Mouse (Mus musculus): ENCODE measurements at regions not wholly inside any gene's neighbourhood (a gene's known extent, or its start where the extent isn't known, plus 50 kb on each side); places are given as distances from the start of the nearest gene placed in this dataset.
"Not testable (repeated sequence)": the region's sequence is repeated elsewhere in the genome, so short reads cannot be mapped to it uniquely, and the experiment has no call there.

DNA sequence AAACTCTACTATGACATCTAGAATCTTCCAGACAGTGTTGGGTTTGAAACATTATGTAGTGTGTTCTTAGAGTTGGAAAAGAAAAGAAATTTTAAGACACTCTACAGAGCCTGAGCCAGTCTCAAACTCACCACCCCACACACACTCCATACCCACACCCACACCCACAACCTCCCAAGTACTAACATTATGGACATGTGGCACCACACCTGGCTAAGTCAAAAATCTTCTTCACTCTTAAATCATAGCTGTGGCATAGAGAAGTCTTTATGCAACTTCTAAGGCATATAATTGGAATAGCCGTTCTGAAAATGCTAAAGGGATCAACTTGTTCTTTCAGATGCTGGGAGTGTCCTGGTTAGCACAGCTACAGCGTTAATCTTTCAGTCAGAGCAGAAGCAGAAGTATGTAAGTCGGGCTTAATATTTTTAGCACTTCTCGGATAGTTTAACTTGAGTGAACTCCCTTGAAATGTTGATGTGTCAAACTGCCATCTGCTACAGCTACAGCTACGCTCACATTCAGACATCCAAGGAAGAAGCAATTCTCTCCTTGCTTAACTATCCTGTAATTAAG is 68.6 kb upstream of the Creb1 start:
- WGBS (ENCODE audit: insufficient replicate concordance) = 45% methylated on average over 5 of the region's 5 CpGs
- Histone ChIP-seq H3K27me3 (ENCODE audit: control insufficient read depth, insufficient read depth, low read length) (no peaks in the 10 kb centered on the region), H3K9me3 (ENCODE audit: control insufficient read depth, low read length) (no peaks in the 10 kb centered on the region), H3K27ac (no peak overlapping the region), H3K4me3 (ENCODE audit: insufficient read depth in 1 of 2, low read depth in 2 of 2, low read length in 2 of 2) (no peak overlapping the region), H3K4me1 (replicated peaks; ENCODE audit: control insufficient read depth in 2 of 2, insufficient read depth in 2 of 2, low read length in 1 of 2) (no peaks in the 10 kb centered on the region), H3K4me2 (ENCODE audit: low read depth) (no peak overlapping the region), H3K36me3 (replicated peaks; ENCODE audit: control insufficient read depth, insufficient read depth, low read depth) (no peaks in the 10 kb centered on the region), H3K9ac (replicated peaks) (no peak overlapping the region)
- DNase-seq (ENCODE audit: low read depth in 3 of 3, low spot score in 3 of 3) = no peak
- ATAC-seq (ENCODE audit: insufficient read depth) = no peak
- TF ChIP-seq CTCF (IDR thresholded peaks at IDR 0.05; ENCODE audit: low read depth) (no peak), EP300 (IDR thresholded peaks at IDR 0.05; ENCODE audit: low read depth) (no peak)

DNA sequence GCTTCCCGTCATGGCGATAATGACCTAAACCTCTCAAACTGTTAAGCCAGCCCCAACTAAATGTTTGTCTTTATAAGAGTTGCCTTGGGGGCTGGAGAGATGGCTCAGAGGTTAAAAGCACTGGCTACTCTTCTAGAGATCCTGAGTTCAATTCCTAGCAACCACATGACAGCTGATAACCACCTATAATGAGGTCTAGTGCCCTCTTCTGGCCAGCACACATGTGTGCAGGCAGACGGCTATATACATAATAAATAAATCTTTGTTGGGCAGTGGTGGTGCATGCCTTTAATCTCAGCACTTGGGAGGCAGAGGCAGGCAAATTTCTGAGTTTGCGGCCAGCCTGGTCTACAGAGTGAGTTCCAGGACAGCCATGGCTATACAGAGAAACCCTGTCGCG is 70.8 kb upstream of the Creb1 start:
- H3K27me3 ChIP-seq (ENCODE audit: control insufficient read depth, insufficient read depth, low read length); H3K4me3 ChIP-seq (ENCODE audit: insufficient read depth in 1 of 2, low read depth in 2 of 2, low read length in 2 of 2): not testable (repeated sequence)
- peak; percentile 37; the same call in 1 of the 2 replicates for TF ChIP-seq CTCF (IDR thresholded peaks at IDR 0.05; ENCODE audit: low read depth)

DNA sequence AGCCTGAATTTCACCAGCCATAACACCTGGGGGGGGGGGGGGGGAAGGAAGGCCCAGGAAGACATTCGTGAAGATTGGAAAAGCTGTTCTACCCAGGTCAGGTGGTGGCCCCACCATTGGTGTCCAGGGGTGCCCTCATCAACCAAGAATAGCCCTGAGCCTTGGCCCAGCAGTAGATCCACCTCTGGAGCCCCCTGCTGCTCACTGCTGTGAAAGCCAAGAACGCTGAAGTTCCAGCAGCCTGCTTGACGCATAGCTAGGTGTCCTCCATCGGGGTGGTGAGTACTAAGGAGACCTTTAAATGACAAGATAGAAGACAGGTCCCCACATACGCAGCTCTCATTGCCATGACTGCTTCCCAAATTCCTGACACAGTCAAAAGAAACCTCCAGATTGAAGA is 74.6 kb upstream of the Creb1 start:
- Histone ChIP-seq H3K27ac (no peak overlapping the region), H3K36me3 (replicated peaks; ENCODE audit: control insufficient read depth, insufficient read depth, low read depth) (no peaks in the 10 kb centered on the region), H3K4me3 (ENCODE audit: insufficient read depth in 1 of 2, low read depth in 2 of 2, low read length in 2 of 2) (no peak overlapping the region), H3K9ac (replicated peaks) (no peak overlapping the region), H3K9me3 (ENCODE audit: control insufficient read depth, low read length) (no peaks in the 10 kb centered on the region), H3K27me3 (ENCODE audit: control insufficient read depth, insufficient read depth, low read length) (no peaks in the 10 kb centered on the region), H3K4me1 (replicated peaks; ENCODE audit: control insufficient read depth in 2 of 2, insufficient read depth in 2 of 2, low read length in 1 of 2) (no peaks in the 10 kb centered on the region), H3K4me2 (ENCODE audit: low read depth) (no peak overlapping the region)
- ATAC-seq (ENCODE audit: insufficient read depth) (no peak), DNase-seq (ENCODE audit: low read depth in 3 of 3, low spot score in 3 of 3) (no peak)
- TF ChIP-seq CTCF (IDR thresholded peaks at IDR 0.05; ENCODE audit: low read depth) = no peak
- no peak for TF ChIP-seq EP300 (IDR thresholded peaks at IDR 0.05; ENCODE audit: low read depth)
- WGBS (ENCODE audit: insufficient replicate concordance) = 52% methylated on average over 5 of the region's 5 CpGs

More for the DNA sequence above, 70.8 kb upstream of the Creb1 start:
- ATAC-seq (ENCODE audit: insufficient read depth); H3K36me3 ChIP-seq (replicated peaks; ENCODE audit: control insufficient read depth, insufficient read depth, low read depth); H3K27ac ChIP-seq; H3K4me1 ChIP-seq (replicated peaks; ENCODE audit: control insufficient read depth in 2 of 2, insufficient read depth in 2 of 2, low read length in 1 of 2); H3K4me2 ChIP-seq (ENCODE audit: low read depth); H3K9ac ChIP-seq (replicated peaks); H3K9me3 ChIP-seq (ENCODE audit: control insufficient read depth, low read length); DNase-seq (ENCODE audit: low read depth in 3 of 3, low spot score in 3 of 3): not testable (repeated sequence)
- 70% methylated on average over 6 of the region's 6 CpGs for WGBS (ENCODE audit: insufficient replicate concordance)

DNA sequence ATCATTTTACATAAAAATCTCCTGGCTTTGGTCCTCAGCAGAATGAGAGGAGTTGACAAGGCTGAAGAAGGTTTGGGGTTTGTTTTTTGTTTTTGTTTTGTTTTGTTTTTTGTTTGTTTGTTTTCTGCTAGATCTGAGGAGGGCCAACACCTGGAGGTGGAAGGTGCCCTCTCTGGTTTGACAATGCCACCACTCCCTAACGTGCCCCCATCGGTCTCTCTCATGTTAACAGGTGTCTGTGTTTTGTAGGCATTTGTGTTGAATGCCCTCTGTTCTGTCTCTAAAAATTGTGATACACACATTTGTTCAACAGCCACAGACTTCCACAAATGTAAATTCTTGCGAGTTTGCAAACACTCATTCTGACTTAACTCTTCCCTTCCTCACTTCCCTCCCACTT is 83.3 kb upstream of the Creb1 start:
- Histone ChIP-seq H3K4me1 (replicated peaks; ENCODE audit: control insufficient read depth in 2 of 2, insufficient read depth in 2 of 2, low read length in 1 of 2) (no peaks in the 10 kb centered on the region), H3K9ac (replicated peaks) (no peak overlapping the region), H3K4me2 (ENCODE audit: low read depth) (no peak overlapping the region), H3K4me3 (ENCODE audit: insufficient read depth in 1 of 2, low read depth in 2 of 2, low read length in 2 of 2) (no peak overlapping the region), H3K27me3 (ENCODE audit: control insufficient read depth, insufficient read depth, low read length) (no peaks in the 10 kb centered on the region), H3K9me3 (ENCODE audit: control insufficient read depth, low read length) (no peaks in the 10 kb centered on the region), H3K36me3 (replicated peaks; ENCODE audit: control insufficient read depth, insufficient read depth, low read depth) (no peaks in the 10 kb centered on the region), H3K27ac (no peak overlapping the region)
- 53% methylated on average over 3 of the region's 3 CpGs for WGBS (ENCODE audit: insufficient replicate concordance)
- DNase-seq (ENCODE audit: low read depth in 3 of 3, low spot score in 3 of 3) = no peak
- ATAC-seq (ENCODE audit: insufficient read depth) = no peak
- no peak for TF ChIP-seq CTCF (IDR thresholded peaks at IDR 0.05; ENCODE audit: low read depth)
- no peak for TF ChIP-seq EP300 (IDR thresholded peaks at IDR 0.05; ENCODE audit: low read depth)

DNA sequence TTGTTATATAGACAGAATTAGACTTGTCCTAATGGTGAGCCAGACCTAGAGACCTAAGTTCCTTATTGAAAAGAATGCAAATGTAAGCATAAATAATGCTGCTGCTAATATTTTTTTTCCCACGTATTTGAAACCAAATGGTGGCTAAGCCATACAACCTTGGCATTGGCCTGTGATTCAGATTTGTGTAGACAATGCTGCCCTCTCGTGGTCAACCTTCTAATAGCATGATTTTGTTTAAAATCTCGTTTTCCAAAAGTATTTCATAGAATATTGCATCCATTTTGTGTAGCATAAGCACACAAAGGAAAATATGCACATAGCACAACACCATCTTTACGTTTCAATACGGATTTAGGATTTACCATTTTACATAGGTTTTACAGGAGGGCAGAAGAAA is 84.4 kb upstream of the Creb1 start:
- DNase-seq (ENCODE audit: low read depth in 3 of 3, low spot score in 3 of 3) = peak; percentile 11 to 28 (median 23)
- WGBS (ENCODE audit: insufficient replicate concordance) = under 1% methylated on average over 5 of the region's 5 CpGs

More for the DNA sequence above, 84.4 kb upstream of the Creb1 start:
- no peaks in the 10 kb centered on the region for H3K9me3 ChIP-seq (ENCODE audit: control insufficient read depth, low read length)
- H3K4me1 ChIP-seq (replicated peaks; ENCODE audit: control insufficient read depth in 2 of 2, insufficient read depth in 2 of 2, low read length in 1 of 2) = no peaks in the 10 kb centered on the region
- TF ChIP-seq CTCF (IDR thresholded peaks at IDR 0.05; ENCODE audit: low read depth) = peak; percentile 68
- no peak for TF ChIP-seq EP300 (IDR thresholded peaks at IDR 0.05; ENCODE audit: low read depth)
- H3K4me3 ChIP-seq (ENCODE audit: insufficient read depth in 1 of 2, low read depth in 2 of 2, low read length in 2 of 2) = no peak overlapping the region
- no peak overlapping the region for H3K9ac ChIP-seq (replicated peaks)
- ATAC-seq (ENCODE audit: insufficient read depth) = no peak
- no peaks in the 10 kb centered on the region for H3K27me3 ChIP-seq (ENCODE audit: control insufficient read depth, insufficient read depth, low read length)
- no peak overlapping the region for H3K27ac ChIP-seq
- H3K4me2 ChIP-seq (ENCODE audit: low read depth) = no peak overlapping the region
- no peaks in the 10 kb centered on the region for H3K36me3 ChIP-seq (replicated peaks; ENCODE audit: control insufficient read depth, insufficient read depth, low read depth)
